Mouse (Mus musculus) megakaryocyte, adult 5-6 weeks (primary cell): ENCODE results near the gene Prdx3. TPM values are rescaled to one million over a fixed set of nuclear protein-coding genes. Genes with fewer than 3 reads are reported as not detected.

Source experiments
- ATAC-seq: 2 replicates; pipeline ENCODE4 v1.8.0; 2016; ENCODE audit warnings: mild to moderate bottlenecking, inconsistent platforms; ENCODE audit not compliant: poor library complexity, severe bottlenecking
- total RNA-seq, 2 experiments: library from RNA; stranded (forward) in 1 of 2; stranded (reverse) in 1 of 2; fragments of 153-499, 151-499 nt in 1 of 2; fragments of 221-1000, 200-1000 nt in 1 of 2; gene quantifications; 2 replicates each; pipeline versions ENCODE4 v1.2.3 to v1.2.4; 2015 to 2017

The Prdx3 gene
- total RNA-seq (2015) (77.9 and 78.0 TPM in 2 replicates), total RNA-seq (2017) (67.6 and 75.0 TPM in 2 replicates)

GRCm38 (mm10) chr19:60874064-60874694, at the start of gene Prdx3:
TSS of gene Prdx3 (minus strand) at chr19:60874556.
- peak; percentile 99 for ATAC-seq

GRCm38 (mm10) chr19:60916869-60917570, 42.7 kb upstream of the Prdx3 start:
- ATAC-seq: no peak

- ATAC-seq: no peak
Observed at GRCm38 (mm10) chr19:60915862-60916261, 41.5 kb upstream of the Prdx3 start.

GRCm38 (mm10) chr19:60915236-60915635, 40.9 kb upstream of the Prdx3 start:
- ATAC-seq: no peak

- no peak for ATAC-seq
Observed at GRCm38 (mm10) chr19:60911653-60912052, 37.3 kb upstream of the Prdx3 start.

- no peak for ATAC-seq
Observed at GRCm38 (mm10) chr19:60910304-60910703, 35.9 kb upstream of the Prdx3 start.

GRCm38 (mm10) chr19:60905477-60905876, 31.1 kb upstream of the Prdx3 start:
- no peak for ATAC-seq

- no peak for ATAC-seq
Observed at GRCm38 (mm10) chr19:60903971-60904370, 29.6 kb upstream of the Prdx3 start.

- no peak for ATAC-seq
Observed at GRCm38 (mm10) chr19:60903139-60903538, 28.8 kb upstream of the Prdx3 start.

- ATAC-seq: peak; percentile 34; the same call in 1 of the 2 replicates
Observed at GRCm38 (mm10) chr19:60895251-60895880, 21.0 kb upstream of the Prdx3 start.

GRCm38 (mm10) chr19:60891934-60892547, 17.7 kb upstream of the Prdx3 start:
- ATAC-seq: peak; percentile 39

- no peak for ATAC-seq
Observed at GRCm38 (mm10) chr19:60891123-60891470, 16.7 kb upstream of the Prdx3 start.

GRCm38 (mm10) chr19:60890391-60891122, 16.2 kb upstream of the Prdx3 start:
- peak; percentile 7; the same call in 1 of the 2 replicates for ATAC-seq

GRCm38 (mm10) chr19:60889714-60890315, 15.5 kb upstream of the Prdx3 start, which contains the start of gene Grk5:
TSS of gene Grk5 (plus strand) at chr19:60889749.
- ATAC-seq: peak; percentile 92

- ATAC-seq: no peak
Observed at GRCm38 (mm10) chr19:60889101-60889713, 14.9 kb upstream of the Prdx3 start.

- no peak for ATAC-seq
Observed at GRCm38 (mm10) chr19:60887637-60888036, 13.3 kb upstream of the Prdx3 start.

GRCm38 (mm10) chr19:60883129-60883528, 8.8 kb upstream of the Prdx3 start:
- no peak for ATAC-seq

- ATAC-seq: no peak
Observed at GRCm38 (mm10) chr19:60873501-60873900, 855 bp downstream of the Prdx3 start.

GRCm38 (mm10) chr19:60872272-60872671, 2.1 kb downstream of the Prdx3 start:
- ATAC-seq: no peak

GRCm38 (mm10) chr19:60871366-60871765, 3.0 kb downstream of the Prdx3 start:
- no peak for ATAC-seq
